Mouse (Mus musculus): ENCODE data around the gene Trmt5.

DNA sequence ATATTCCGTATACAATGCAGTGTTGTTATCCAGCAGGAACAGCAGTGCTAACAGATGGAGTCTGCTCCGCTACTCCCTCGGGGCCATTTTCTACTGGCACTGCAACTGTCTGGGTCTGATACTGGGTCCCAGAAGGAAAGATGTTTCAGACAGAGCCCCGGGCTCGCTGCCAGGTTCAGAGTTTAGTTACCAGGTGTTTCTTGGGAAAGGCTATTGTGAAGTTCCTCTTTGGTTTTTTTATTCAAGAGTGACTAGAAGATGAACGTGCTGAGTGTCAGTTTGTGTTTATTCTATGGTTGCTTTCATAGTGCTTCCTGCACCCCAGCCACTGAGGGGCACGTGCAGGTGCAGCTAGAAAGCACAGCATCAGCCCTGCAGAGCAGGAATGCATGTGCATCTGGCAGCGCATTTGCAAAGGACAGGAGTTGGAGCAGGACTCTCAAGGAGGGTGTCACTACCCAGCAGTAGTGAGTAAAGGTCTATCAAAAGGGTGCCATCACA, 47.6 kb upstream of the Trmt5 start:
- TF ChIP-seq POLR2A (IDR thresholded peaks at IDR 0.05; ENCODE audit: low read depth, low read length): no peak
- no peak for TF ChIP-seq CTCF (IDR thresholded peaks at IDR 0.05; ENCODE audit: extremely low read depth, insufficient read depth, insufficient read length, insufficient replicate concordance)

Data from spleen, adult 2 months (tissue).